Mouse (Mus musculus) kidney, adult 2 months (tissue): ENCODE results near the gene Mbnl2.

Experiments
- CTCF ChIP-seq: fragments of 200-500 bp; conservative IDR thresholded peaks from 2 replicates; pipeline ENCODE4 v1.5.1; 2011; ENCODE audit warnings: low read depth, mild to moderate bottlenecking, control low read depth, low read length, moderate library complexity, mixed read lengths; ENCODE audit not compliant: insufficient read depth, insufficient read length
- POLR2A ChIP-seq: fragments of 200-500 bp; IDR thresholded peaks from one replicate; pipeline ENCODE4 v1.6.1; 2011; ENCODE audit warnings: low read depth, low read length, control low read depth

- TF ChIP-seq CTCF (no peak), POLR2A (no peak)
Observed at GRCm38 (mm10) chr14:120295355-120296220, 20.1 kb downstream of the Mbnl2 start.
